Mouse (Mus musculus) brain, embryonic 14.5 days (tissue): ENCODE measurements around the gene Vwa1.

Experiments
- CTCF ChIP-seq: fragments of 200-500 bp; IDR thresholded peaks from 2 replicates; pipeline ENCODE4 v1.5.1; 2012; ENCODE audit warnings: inconsistent platforms, mild to moderate bottlenecking, moderate library complexity, borderline replicate concordance; ENCODE audit not compliant: insufficient read depth, insufficient read length; ENCODE audit errors: extremely low read depth
- POLR2A ChIP-seq: fragments of 200-500 bp; IDR thresholded peaks from 2 replicates; pipeline ENCODE4 v1.6.1; 2012; ENCODE audit warnings: mild to moderate bottlenecking, inconsistent platforms, borderline replicate concordance; ENCODE audit not compliant: poor library complexity, insufficient read depth, insufficient read length, severe bottlenecking; ENCODE audit errors: extremely low read depth

DNA sequence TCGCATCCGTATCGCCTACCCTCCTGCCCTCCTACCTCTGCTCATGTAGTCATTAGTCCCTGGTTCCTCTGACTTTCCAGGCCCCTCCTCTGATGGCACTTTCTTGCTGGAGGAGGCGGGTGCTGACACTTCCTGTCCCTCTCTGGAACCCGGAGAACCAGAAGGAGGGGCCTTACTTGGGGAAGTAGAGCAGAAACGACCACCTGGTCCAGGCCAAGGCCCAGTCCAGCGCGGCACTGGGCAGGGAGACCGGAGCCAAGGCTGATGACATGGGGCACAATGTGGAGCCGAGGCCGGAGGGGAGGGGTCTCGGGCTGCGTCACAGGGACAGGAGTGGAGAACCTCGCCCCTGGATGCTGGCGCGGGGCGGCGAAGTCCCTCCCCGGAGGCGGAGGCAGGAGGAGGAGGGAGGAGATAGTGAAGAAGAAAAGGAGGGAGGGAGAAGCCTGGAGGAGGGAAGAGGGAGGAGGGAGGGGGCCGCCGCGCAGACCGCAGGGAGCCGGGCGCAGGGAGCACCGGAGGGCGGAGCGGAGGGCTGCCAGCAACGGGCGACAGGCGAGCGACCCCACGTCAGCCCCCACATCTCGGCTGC is 40.1 kb downstream of the Vwa1 start, which contains the start of gene Tmem240:
- peak; percentile 78 for TF ChIP-seq POLR2A
- no peak for TF ChIP-seq CTCF
